Mouse (Mus musculus): ENCODE measurements around the gene Speer4a.
"Not testable (repeated sequence)": the region's sequence is repeated elsewhere in the genome, so short reads cannot be mapped to it uniquely, and the experiment has no call there.

DNA sequence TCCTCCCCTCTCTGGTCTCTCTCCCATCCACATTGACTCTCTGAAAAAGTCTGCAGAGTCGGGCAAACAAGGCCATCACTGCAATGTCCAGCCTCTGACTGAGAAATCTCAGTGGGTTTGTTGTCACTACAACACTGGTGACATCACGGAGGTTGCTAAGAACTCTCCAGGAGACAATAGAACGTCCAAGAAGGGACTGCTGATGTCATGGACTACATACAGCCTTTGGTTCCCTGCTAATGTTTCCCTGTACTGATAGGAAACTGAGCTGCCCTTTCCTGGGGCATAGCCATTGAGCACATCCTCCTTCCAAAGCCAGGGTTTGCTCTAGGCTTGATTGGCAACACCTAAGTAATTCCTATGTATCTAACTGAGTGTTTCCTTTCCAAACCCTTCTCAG is 16.5 kb downstream of the Speer4a start, which contains the start of gene Gm5862:
- not testable (repeated sequence) for TF ChIP-seq CTCF (IDR thresholded peaks at IDR 0.05; ENCODE audit: low read depth); EP300 (optimal IDR thresholded peaks at IDR 0.05)

Measured in stomach, postnatal 0 days (tissue).